In the genomic region with DNA sequence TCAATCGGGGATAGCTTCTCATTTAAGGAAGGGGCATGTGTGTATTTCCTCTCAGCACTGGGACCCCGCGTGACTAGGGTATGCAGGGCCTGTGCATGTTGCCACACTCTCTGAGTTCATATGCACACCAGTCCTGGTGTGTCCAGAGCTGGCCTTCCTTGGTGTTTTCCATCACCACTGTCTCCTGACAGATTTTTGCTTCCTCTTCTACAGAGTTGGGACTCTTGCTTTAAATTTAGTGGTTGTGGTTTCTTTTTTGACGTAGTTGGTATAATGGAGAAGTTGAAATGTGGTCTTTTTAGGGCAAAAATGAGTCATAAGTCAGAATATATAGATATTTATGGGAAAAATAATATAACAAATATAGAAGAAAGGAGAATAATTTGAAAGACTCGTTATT, we compare ENCODE assay signal across 19 mouse cellular contexts. TPM values are rescaled to one million over a fixed set of nuclear protein-coding genes. Genes with fewer than 3 reads are reported as not detected.
DNase-seq lines count a peak whose midpoint lies in the region; ATAC-seq and TF ChIP-seq lines count a peak whose summit lies in the region.
"Had no signal": no experiment of that assay in that cellular context is flagged by ENCODE, and none has a peak within 500 bp of the region (broad histone marks: within the 10 kb centered on the region; RNA-seq: fewer than 3 reads in every experiment).

No protein-coding gene starts in this region.

- peak overlapping the region; percentile 4; the same call in 1 of the 2 replicates for H3K27ac ChIP-seq in left cerebral cortex, adult 2 months
- H3K27ac ChIP-seq in CH12.LX (ENCODE audit: insufficient read depth, low read depth), result peak overlapping the region; percentile 34; the same call in 1 of the 2 replicates
- H3K27ac ChIP-seq: forebrain, embryonic 13.5 days; hindbrain, embryonic 13.5 days; intestine, embryonic 15.5 days; limb, embryonic 15.5 days; liver, embryonic 15.5 days had no signal

- dilution Hi-C loops in CH12.LX (cut with MboI; ENCODE audit: extremely low pct_ligation_motif_present, extremely low pct_unique_long_range_greater_than_20kb, low sequenced_read_pairs), result no loop called here

- intact Hi-C loops in left cerebral cortex, adult 2 months (cut with DNase I), result loop anchor here (5.0 kb wide), 1 partner anchor 59 kb away; the partner anchor contains the start of gene Phlpp1
- intact Hi-C loops in left cerebral cortex, postnatal 4 days (cut with DNase I), result no loop called here

- H3K4me3 ChIP-seq in left cerebral cortex, adult 2 months, result no peak overlapping the region
- no peak overlapping the region for H3K4me3 ChIP-seq in CH12.LX (replicated peaks in 1 of 3; ENCODE audit: low read depth in 2 of 3, low read length in 2 of 3, poor library complexity in 1 of 3)
- peak overlapping the region; percentile 59 for H3K4me3 ChIP-seq in megakaryocyte, embryonic 14.5 days (replicated peaks)
- H3K4me3 ChIP-seq: forebrain, embryonic 13.5 days; hindbrain, embryonic 13.5 days; intestine, embryonic 15.5 days; limb, embryonic 15.5 days; liver, embryonic 15.5 days had no signal

- no peak; the same call in 1 of the 2 replicates for TF ChIP-seq RAD21 in CH12.LX (IDR thresholded peaks at IDR 0.05; ENCODE audit: low read depth, low read length)

- peak overlapping the region; percentile 87 for H3K4me2 ChIP-seq in CH12.LX (ENCODE audit: insufficient read depth, low read depth, poor library complexity, severe bottlenecking)
- H3K4me2 ChIP-seq: forebrain, embryonic 13.5 days; hindbrain, embryonic 13.5 days; intestine, embryonic 15.5 days; limb, embryonic 15.5 days; liver, embryonic 15.5 days had no signal

- H3K36me3 ChIP-seq in CH12.LX (replicated peaks in 1 of 2; ENCODE audit: control insufficient read depth in 1 of 2, insufficient read depth in 1 of 2, low read length in 1 of 2), result peaks cover 0 to 22% of the 10 kb centered on the region in 2 experiments
- H3K36me3 ChIP-seq in megakaryocyte, embryonic 14.5 days (replicated peaks; ENCODE audit: low read length), result no peaks in the 10 kb centered on the region
- H3K36me3 ChIP-seq: hindbrain, embryonic 13.5 days; intestine, embryonic 15.5 days; limb, embryonic 15.5 days; liver, embryonic 15.5 days had no signal

- peaks cover 20% of the 10 kb centered on the region; the same call in 1 of the 2 replicates for H3K79me2 ChIP-seq in CH12.LX (replicated peaks; ENCODE audit: control insufficient read depth, extremely low read depth, insufficient read depth, poor library complexity, severe bottlenecking)

- no peak overlapping the region for H3K9ac ChIP-seq in CH12.LX (ENCODE audit: insufficient read depth, low read depth)
- H3K9ac ChIP-seq: forebrain, embryonic 13.5 days; hindbrain, embryonic 13.5 days; intestine, embryonic 15.5 days; limb, embryonic 15.5 days; liver, embryonic 15.5 days had no signal

- TF ChIP-seq EP300 in CH12.LX (IDR thresholded peaks at IDR 0.05; ENCODE audit: low read length), result peak; percentile 92

- peaks cover 5% of the 10 kb centered on the region for H3K9me3 ChIP-seq in CH12.LX (replicated peaks; ENCODE audit: low read length)
- no peaks in the 10 kb centered on the region for H3K9me3 ChIP-seq in megakaryocyte, embryonic 14.5 days
- H3K9me3 ChIP-seq: forebrain, embryonic 13.5 days; hindbrain, embryonic 13.5 days; intestine, embryonic 15.5 days; limb, embryonic 15.5 days; liver, embryonic 15.5 days had no signal

- no peak for TF ChIP-seq CTCF in left cerebral cortex, adult 2 months (IDR thresholded peaks at IDR 0.05)
- TF ChIP-seq CTCF in CH12.LX (conservative IDR thresholded peaks at IDR 0.05 in 1 of 2, IDR thresholded peaks at IDR 0.05 in 1 of 2; ENCODE audit: low read depth in 2 of 2, low read length in 2 of 2), result no peak

- no peak for ATAC-seq in megakaryocyte-erythroid progenitor cell, adult 5-6 weeks (replicated peaks; ENCODE audit: low FRiP score, low TSS enrichment, poor library complexity, severe bottlenecking)
- ATAC-seq: activated CD4-positive, CD25-positive, alpha-beta regulatory T cell, adult 4 months had no signal

- H3K4me1 ChIP-seq in CH12.LX (ENCODE audit: control insufficient read depth in 1 of 2, insufficient read depth in 2 of 2), result peaks cover 8 to 81% of the 10 kb centered on the region in 2 experiments
- peaks cover 26% of the 10 kb centered on the region for H3K4me1 ChIP-seq in megakaryocyte, embryonic 14.5 days
- H3K4me1 ChIP-seq: intestine, embryonic 15.5 days; liver, embryonic 15.5 days had no signal

- in situ Hi-C loops in CH12.LX (cut with MboI; ENCODE audit: low pct_ligation_motif_present, low pct_unique_long_range_greater_than_20kb, low sequenced_read_pairs), result no loop called here

- TF ChIP-seq POLR2A in CH12.LX (IDR thresholded peaks at IDR 0.05; ENCODE audit: low read depth, low read length), result no peak

- no peaks in the 10 kb centered on the region for H3K27me3 ChIP-seq in CH12.LX (replicated peaks)
- peaks cover 2% of the 10 kb centered on the region for H3K27me3 ChIP-seq in megakaryocyte, embryonic 14.5 days (replicated peaks)
- H3K27me3 ChIP-seq: forebrain, embryonic 13.5 days; hindbrain, embryonic 13.5 days; intestine, embryonic 15.5 days; limb, embryonic 15.5 days; liver, embryonic 15.5 days had no signal

- no peak for DNase-seq in left cerebral cortex, adult 2 months (ENCODE audit: extremely low spot score in 1 of 2, low spot score in 2 of 2)
- no peak for DNase-seq in left cerebral cortex, postnatal 4 days
- peak; percentile 59 for DNase-seq in CH12.LX (ENCODE audit: extremely low read depth)
- peak; percentile 12 for DNase-seq in c-Kit-positive CD71-negative TER-119-negative erythroid progenitor cells, embryonic 14.5 days (ENCODE audit: low read depth)
- DNase-seq in kidney, postnatal 14 days, result no peak
- no peak for DNase-seq in gastrocnemius, adult 18-20 months (ENCODE audit: low spot score)
- DNase-seq: gastrocnemius, postnatal 25 days; kidney, postnatal 4 days; layer of hippocampus, postnatal 36 days; right cerebral cortex, postnatal 4 days; thymus, postnatal 25 days had no signal

TF ChIP-seq in CH12.LX, 34 proteins besides CTCF, POLR2A, EP300 and RAD21:
- TF ChIP-seq SMC3 (IDR thresholded peaks at IDR 0.05; ENCODE audit: low read depth, low read length) (no peak), CHD1 (IDR thresholded peaks at IDR 0.05; ENCODE audit: low read depth, low read length) (no peak), MEF2A (IDR thresholded peaks at IDR 0.05; ENCODE audit: borderline replicate concordance, low read depth, low read length) (peak; percentile 88), PAX5 (IDR thresholded peaks at IDR 0.05; ENCODE audit: low read length) (no peak), ZKSCAN1 (IDR thresholded peaks at IDR 0.05; ENCODE audit: borderline replicate concordance, low read depth, low read length) (no peak), MAFK (IDR thresholded peaks at IDR 0.05; ENCODE audit: insufficient replicate concordance, low read length) (peak; percentile 35; the same call in 1 of the 2 replicates), BHLHE40 (IDR thresholded peaks at IDR 0.05; ENCODE audit: low read depth, low read length) (peak; percentile 77), POLR2AphosphoS2 (IDR thresholded peaks at IDR 0.05; ENCODE audit: low read depth, low read length) (no peak), UBTF (IDR thresholded peaks at IDR 0.05; ENCODE audit: low read depth, low read length) (no peak), SIN3A (IDR thresholded peaks at IDR 0.05; ENCODE audit: low read length) (peak; percentile 33; the same call in 1 of the 2 replicates), TCF12 (IDR thresholded peaks at IDR 0.05; ENCODE audit: low read depth, low read length) (no peak), GABPA (IDR thresholded peaks at IDR 0.05; ENCODE audit: insufficient replicate concordance, low read depth, low read length) (no peak), IRF4 (IDR thresholded peaks at IDR 0.05; ENCODE audit: low read depth, low read length) (peak; percentile 80), JUND (conservative IDR thresholded peaks at IDR 0.05; ENCODE audit: low read depth, low read length) (peak; percentile 90), ZMIZ1 (IDR thresholded peaks at IDR 0.05; ENCODE audit: low read depth, low read length) (no peak), MXI1 (IDR thresholded peaks at IDR 0.05; ENCODE audit: low read depth, low read length) (no peak), MAZ (IDR thresholded peaks at IDR 0.05; ENCODE audit: low read depth, low read length) (no peak), JUN (IDR thresholded peaks at IDR 0.05; ENCODE audit: insufficient read depth, low read depth, low read length) (peak; percentile 64; the same call in 1 of the 2 replicates), RCOR1 (conservative IDR thresholded peaks at IDR 0.05; ENCODE audit: low read depth, low read length) (peak; percentile 73; the same call in 1 of the 2 replicates), ZNF384 (IDR thresholded peaks at IDR 0.05; ENCODE audit: low read depth, low read length) (peak; percentile 22), TBP (conservative IDR thresholded peaks at IDR 0.05; ENCODE audit: low read depth, low read length) (no peak), CHD2 (IDR thresholded peaks at IDR 0.05; ENCODE audit: low read length) (peak; percentile 34; the same call in 1 of the 2 replicates), ETS1 (conservative IDR thresholded peaks at IDR 0.05; ENCODE audit: low read depth, low read length) (peak; percentile 79)

RNA-seq across cellular contexts. Expression of gene Phlpp1, which starts 59.8 kb away (rescaled TPM):
- total RNA-seq in left cerebral cortex, adult 2 months (2021), result 10 to 100 TPM; 63.1 to 68.4 TPM
- total RNA-seq in left cerebral cortex, postnatal 4 days (2021), result 10 to 100 TPM; 49.7 to 51.1 TPM
- total RNA-seq in CH12.LX (2012; rRNA removed) (15.3 and 20.9 TPM in 2 replicates), CH12.LX (2014; rRNA removed) (12.6 and 14.8 TPM in 2 replicates)
- 37.2 and 38.4 TPM in 2 replicates for polyA plus RNA-seq in CH12.LX (2012; ENCODE audit: insufficient read length, low read depth)
- polyA plus RNA-seq in megakaryocyte, embryonic 14.5 days (2012; ENCODE audit: insufficient read depth, low replicate concordance), result 0.67 and 2.4 TPM in 2 replicates
- total RNA-seq in gastrocnemius, adult 18-20 months (2021), result 1 to 10 TPM; 7.5 to 8.2 TPM
- total RNA-seq in megakaryocyte-erythroid progenitor cell, adult 5-6 weeks (2014; fragmentation: Nextera tagmentation), result 2.1 and 7.1 TPM in 2 replicates
- 1.6 and 2.3 TPM in 2 replicates for total RNA-seq in megakaryocyte-erythroid progenitor cell, adult 5-6 weeks (2017)

Comparison
In these comparisons a context has a peak if more than half of its experiments do, and no peak if none do; other contexts are left out.
1. DNase-seq: peak in CH12.LX (single experiment) and c-Kit-positive CD71-negative TER-119-negative erythroid progenitor cells, embryonic 14.5 days (single experiment); none in left cerebral cortex, adult 2 months (0 of 2), left cerebral cortex, postnatal 4 days (single experiment), kidney, postnatal 14 days (single experiment) and gastrocnemius, adult 18-20 months (single experiment).